Comparison of ENCODE assay signal across 8 mouse cellular contexts in the genomic region with DNA sequence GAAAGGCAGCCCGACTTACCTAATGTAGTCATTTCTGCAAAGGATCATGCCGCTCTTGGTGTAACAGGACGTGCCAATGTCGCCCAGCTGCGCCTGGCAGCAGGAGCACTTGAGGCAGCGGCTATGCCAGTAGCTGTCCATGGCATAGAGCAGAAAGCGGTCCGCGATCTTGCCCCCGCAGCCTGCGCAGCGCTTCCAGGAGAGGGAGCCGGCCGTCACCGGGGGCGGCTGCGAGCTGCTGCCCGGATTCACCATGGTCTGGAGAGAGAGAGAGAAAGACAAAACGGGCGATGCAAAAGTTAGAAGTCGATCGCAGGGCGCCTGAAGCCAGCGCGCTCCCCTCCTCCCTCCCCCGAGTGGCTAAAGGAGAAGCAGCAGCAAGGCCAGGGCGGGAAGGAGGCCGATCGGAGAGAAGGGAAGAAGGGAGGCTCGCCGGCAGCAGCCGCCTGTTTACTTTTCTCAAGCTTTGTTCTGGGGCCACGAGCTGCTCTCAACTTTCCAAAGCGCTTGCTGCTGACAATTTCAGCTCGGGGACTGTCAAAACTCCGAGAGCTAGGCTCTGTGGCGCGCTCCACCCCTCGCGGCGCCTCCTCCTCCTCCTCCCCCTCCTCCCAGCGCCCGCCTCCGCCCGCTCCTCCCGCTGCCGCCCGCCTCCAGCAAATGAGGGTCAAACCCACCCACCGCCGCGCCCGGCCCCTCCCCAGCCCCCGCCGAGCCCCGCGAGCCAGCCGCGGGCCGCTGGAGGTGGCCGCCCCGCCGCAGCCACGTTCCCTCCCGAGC. TPM values are rescaled to one million over a fixed set of nuclear protein-coding genes. Genes with fewer than 3 reads are reported as not detected.
DNase-seq lines count a peak whose midpoint lies in the region; TF ChIP-seq lines count a peak whose summit lies in the region.

No protein-coding gene starts in this region.

- WGBS in bone marrow, adult 2 months, result 2% methylated on average over 60 of the region's 64 CpGs
- WGBS in forebrain, embryonic 10.5 days, result under 1% methylated on average over 60 of the region's 64 CpGs

- intact Hi-C loops in heart, postnatal 10 days (cut with DNase I), result loop anchor here (5.0 to 10.0 kb wide), 2 partner anchors 290 to 513 kb away; no protein-coding TSS in a partner anchor

- peak; percentile 74 for DNase-seq in CD4-positive, CD25-positive, alpha-beta regulatory T cell, adult 2 months (ENCODE audit: low read depth, low spot score)
- peak; percentile 89 for DNase-seq in forebrain, embryonic 10.5 days (ENCODE audit: extremely low spot score, low spot score)
- DNase-seq in heart, postnatal 10 days, result peak; percentile 86 to 91
- DNase-seq in kidney, postnatal 4 days, result peak; percentile 89 to 93
- peak; percentile 91 for DNase-seq in lung, postnatal 10 days
- DNase-seq in ovary, postnatal 14 days (ENCODE audit: low spot score), result peak; percentile 72
- DNase-seq in thymus, postnatal 14 days, result peak; percentile 94

- peaks cover 26% of the 10 kb centered on the region for H3K27me3 ChIP-seq in forebrain, embryonic 10.5 days (ENCODE audit: poor library complexity, severe bottlenecking)

- H3K4me3 ChIP-seq in bone marrow, adult 2 months (replicated peaks; ENCODE audit: control insufficient read depth, low read depth, low read length), result peak overlapping the region; percentile 90
- peak overlapping the region; percentile 87 for H3K4me3 ChIP-seq in forebrain, embryonic 10.5 days

- TF ChIP-seq POLR2A in bone marrow, adult 2 months (IDR thresholded peaks at IDR 0.05; ENCODE audit: borderline replicate concordance, control insufficient read depth, low read depth, low read length), result no peak; the same call in 1 of the 2 replicates

- peaks cover 5% of the 10 kb centered on the region for H3K4me1 ChIP-seq in bone marrow, adult 2 months (ENCODE audit: control insufficient read depth, insufficient read depth, low read length)
- peaks cover 77% of the 10 kb centered on the region for H3K4me1 ChIP-seq in forebrain, embryonic 10.5 days

- no peaks in the 10 kb centered on the region for H3K9me3 ChIP-seq in forebrain, embryonic 10.5 days

- H3K36me3 ChIP-seq in forebrain, embryonic 10.5 days (replicated peaks), result peaks cover 18% of the 10 kb centered on the region

- peak overlapping the region; percentile 88 for H3K27ac ChIP-seq in bone marrow, adult 2 months (ENCODE audit: control insufficient read depth, insufficient read depth, low read depth, low read length, poor library complexity)
- H3K27ac ChIP-seq in forebrain, embryonic 10.5 days, result peak overlapping the region; percentile 98

- no peak for TF ChIP-seq CTCF in bone marrow, adult 2 months (IDR thresholded peaks at IDR 0.05; ENCODE audit: control insufficient read depth, insufficient read depth, low read length)

RNA-seq across cellular contexts. Expression of a gene that starts 3.0 kb away (rescaled TPM):
- polyA plus RNA-seq in bone marrow, adult 2 months (2011; ENCODE audit: insufficient read depth, insufficient read length, low replicate concordance, missing spikeins), result 54.7 and 73.1 TPM in 2 replicates
- 31.6 and 36.2 TPM in 2 replicates for polyA plus RNA-seq in forebrain, embryonic 10.5 days (2016; fragmentation: Nextera tagmentation; extraction: Ambion mirVana)
- total RNA-seq in heart, postnatal 10 days (2021), result 10 to 100 TPM; 39.1 to 40.2 TPM

Comparison
In these comparisons a context has a peak if more than half of its experiments do, and no peak if none do; other contexts are left out.
1. Peak in every context shown above with its lines: DNase-seq, H3K4me3 ChIP-seq and H3K27ac ChIP-seq.